Mouse (Mus musculus): ENCODE measurements around the gene Atp6ap1l. TPM values are rescaled to one million over a fixed set of nuclear protein-coding genes. Genes with fewer than 3 reads are reported as not detected.
"Not testable (repeated sequence)": the region's sequence is repeated elsewhere in the genome, so short reads cannot be mapped to it uniquely, and the experiment has no call there.

Gene Atp6ap1l
- not detected in 2 replicates for polyA plus RNA-seq (2012; rRNA removed)

- no peaks in the 10 kb centered on the region for H3K4me1 ChIP-seq (ENCODE audit: control insufficient read depth, insufficient read depth, low read length)
- WGBS: 90% methylated on average over 5 of the region's 5 CpGs
Observed at GRCm38 (mm10) chr13:90905176-90905575, at the start of gene Atp6ap1l. TSS of gene Atp6ap1l (minus strand) at chr13:90905355.

DNA sequence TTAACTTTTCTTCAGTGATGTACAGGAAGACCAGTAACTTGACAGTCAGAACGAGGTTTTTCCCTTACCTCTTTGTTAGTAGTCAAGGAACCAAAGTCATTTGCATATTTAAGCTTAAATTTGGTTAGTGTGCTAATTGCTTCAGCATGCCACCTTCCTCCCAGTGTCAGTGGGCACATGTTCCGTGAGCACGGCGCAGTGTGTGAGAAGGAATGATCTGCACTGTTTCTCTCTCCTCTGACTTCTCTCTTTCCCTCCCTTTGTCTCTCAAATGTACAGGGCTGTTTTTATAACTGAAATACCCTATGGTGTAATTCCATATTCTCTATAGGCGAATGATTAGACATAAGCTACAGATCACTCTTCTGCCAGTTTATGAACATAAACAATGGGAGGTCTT is 34.4 kb upstream of the Atp6ap1l start:
- no peak overlapping the region for H3K4me3 ChIP-seq (replicated peaks; ENCODE audit: extremely low read depth, low read depth, low read length)
- no peaks in the 10 kb centered on the region for H3K4me1 ChIP-seq (ENCODE audit: control insufficient read depth, insufficient read depth, low read length)
- TF ChIP-seq POLR2A (IDR thresholded peaks at IDR 0.05; ENCODE audit: borderline replicate concordance, extremely low read depth, low read depth, low read length) (no peak), CTCF (IDR thresholded peaks at IDR 0.05; ENCODE audit: insufficient read depth, low read length) (no peak)
- WGBS: 83% methylated on average over 5 of the region's 5 CpGs
- no peak for DNase-seq

More at GRCm38 (mm10) chr13:90905176-90905575, at the start of gene Atp6ap1l:
- TF ChIP-seq POLR2A (IDR thresholded peaks at IDR 0.05; ENCODE audit: borderline replicate concordance, extremely low read depth, low read depth, low read length) (no peak), CTCF (IDR thresholded peaks at IDR 0.05; ENCODE audit: insufficient read depth, low read length) (no peak)
- H3K4me3 ChIP-seq (replicated peaks; ENCODE audit: extremely low read depth, low read depth, low read length): no peak within 1 kb of the TSS
- DNase-seq: no peak

GRCm38 (mm10) chr13:90939192-90939591 is 34.0 kb upstream of the Atp6ap1l start:
- Histone ChIP-seq H3K4me1 (ENCODE audit: control insufficient read depth, insufficient read depth, low read length) (no peaks in the 10 kb centered on the region), H3K4me3 (replicated peaks; ENCODE audit: extremely low read depth, low read depth, low read length) (no peak overlapping the region)
- WGBS: 54% methylated on average over 6 of the region's 6 CpGs
- no peak for TF ChIP-seq CTCF (IDR thresholded peaks at IDR 0.05; ENCODE audit: insufficient read depth, low read length)
- TF ChIP-seq POLR2A (IDR thresholded peaks at IDR 0.05; ENCODE audit: borderline replicate concordance, extremely low read depth, low read depth, low read length): no peak
- no peak for DNase-seq

DNA sequence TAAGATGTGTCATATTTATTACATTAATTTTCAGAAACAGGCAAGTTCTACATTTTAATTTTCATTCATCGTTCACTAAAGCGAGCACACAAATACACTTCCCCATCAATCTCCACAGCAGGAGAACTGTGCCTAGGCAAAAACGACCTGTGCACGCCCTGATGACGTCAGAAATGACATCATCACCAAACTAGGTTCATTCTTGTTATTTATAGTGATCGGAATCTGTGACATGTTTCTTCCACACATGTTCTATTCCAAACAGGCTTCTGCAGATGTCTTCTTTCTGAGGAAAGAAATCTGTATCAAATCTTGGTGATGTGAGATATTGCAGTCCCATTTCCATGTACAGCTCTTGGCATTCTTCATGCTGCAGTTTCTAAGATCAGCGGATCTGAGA is 30.7 kb upstream of the Atp6ap1l start:
- DNase-seq: no peak
- TF ChIP-seq CTCF (IDR thresholded peaks at IDR 0.05; ENCODE audit: insufficient read depth, low read length): no peak
- TF ChIP-seq POLR2A (IDR thresholded peaks at IDR 0.05; ENCODE audit: borderline replicate concordance, extremely low read depth, low read depth, low read length): no peak
- H3K4me1 ChIP-seq (ENCODE audit: control insufficient read depth, insufficient read depth, low read length): no peaks in the 10 kb centered on the region
- H3K4me3 ChIP-seq (replicated peaks; ENCODE audit: extremely low read depth, low read depth, low read length): no peak overlapping the region
- WGBS: 72% methylated on average over 7 of the region's 7 CpGs

GRCm38 (mm10) chr13:90933256-90933655 is 28.1 kb upstream of the Atp6ap1l start:
- WGBS: 66% methylated on average over 3 of the region's 3 CpGs
- no peak for DNase-seq
- TF ChIP-seq POLR2A (IDR thresholded peaks at IDR 0.05; ENCODE audit: borderline replicate concordance, extremely low read depth, low read depth, low read length) (no peak), CTCF (IDR thresholded peaks at IDR 0.05; ENCODE audit: insufficient read depth, low read length) (no peak)
- Histone ChIP-seq H3K4me1 (ENCODE audit: control insufficient read depth, insufficient read depth, low read length) (no peaks in the 10 kb centered on the region), H3K4me3 (replicated peaks; ENCODE audit: extremely low read depth, low read depth, low read length) (no peak overlapping the region)

DNA sequence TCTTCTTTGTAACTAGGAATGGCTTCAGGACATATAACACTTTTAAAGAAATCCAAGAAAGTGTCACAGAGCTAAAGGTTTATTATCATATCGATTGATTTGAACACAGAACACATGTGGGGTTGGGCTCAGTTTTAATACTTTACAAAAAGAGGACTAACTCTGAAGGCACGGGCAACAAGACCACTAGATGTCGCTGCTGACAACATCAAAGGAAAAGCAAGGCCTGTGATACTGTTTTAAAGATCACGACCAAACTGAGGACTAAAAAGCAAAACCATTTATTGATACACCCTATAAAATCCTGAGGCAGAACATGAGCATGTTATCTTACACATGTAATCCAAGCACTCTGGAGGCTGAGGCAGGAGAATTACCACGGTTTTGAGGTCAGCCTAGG is 24.7 kb upstream of the Atp6ap1l start:
- H3K4me1 ChIP-seq (ENCODE audit: control insufficient read depth, insufficient read depth, low read length): no peaks in the 10 kb centered on the region
- peak; percentile 47 for DNase-seq
- no peak overlapping the region for H3K4me3 ChIP-seq (replicated peaks; ENCODE audit: extremely low read depth, low read depth, low read length)
- TF ChIP-seq CTCF (IDR thresholded peaks at IDR 0.05; ENCODE audit: insufficient read depth, low read length): peak; percentile 25; the same call in 1 of the 2 replicates
- no peak for TF ChIP-seq POLR2A (IDR thresholded peaks at IDR 0.05; ENCODE audit: borderline replicate concordance, extremely low read depth, low read depth, low read length)
- 19% methylated on average over 5 of the region's 5 CpGs for WGBS

- not testable (repeated sequence) for H3K4me1 ChIP-seq (ENCODE audit: control insufficient read depth, insufficient read depth, low read length); DNase-seq; H3K4me3 ChIP-seq (replicated peaks; ENCODE audit: extremely low read depth, low read depth, low read length)
- 87% methylated on average over 10 of the region's 10 CpGs for WGBS
Observed at GRCm38 (mm10) chr13:90928266-90928665, 23.1 kb upstream of the Atp6ap1l start.

GRCm38 (mm10) chr13:90926938-90927633 is 21.9 kb upstream of the Atp6ap1l start:
- Histone ChIP-seq H3K4me3 (replicated peaks; ENCODE audit: extremely low read depth, low read depth, low read length) (no peak overlapping the region), H3K4me1 (ENCODE audit: control insufficient read depth, insufficient read depth, low read length) (no peaks in the 10 kb centered on the region; the same call in 1 of the 2 replicates)
- no peak for DNase-seq
- TF ChIP-seq CTCF (IDR thresholded peaks at IDR 0.05; ENCODE audit: insufficient read depth, low read length) (no peak), POLR2A (IDR thresholded peaks at IDR 0.05; ENCODE audit: borderline replicate concordance, extremely low read depth, low read depth, low read length) (no peak)
- WGBS: 61% methylated on average over 5 of the region's 5 CpGs

DNA sequence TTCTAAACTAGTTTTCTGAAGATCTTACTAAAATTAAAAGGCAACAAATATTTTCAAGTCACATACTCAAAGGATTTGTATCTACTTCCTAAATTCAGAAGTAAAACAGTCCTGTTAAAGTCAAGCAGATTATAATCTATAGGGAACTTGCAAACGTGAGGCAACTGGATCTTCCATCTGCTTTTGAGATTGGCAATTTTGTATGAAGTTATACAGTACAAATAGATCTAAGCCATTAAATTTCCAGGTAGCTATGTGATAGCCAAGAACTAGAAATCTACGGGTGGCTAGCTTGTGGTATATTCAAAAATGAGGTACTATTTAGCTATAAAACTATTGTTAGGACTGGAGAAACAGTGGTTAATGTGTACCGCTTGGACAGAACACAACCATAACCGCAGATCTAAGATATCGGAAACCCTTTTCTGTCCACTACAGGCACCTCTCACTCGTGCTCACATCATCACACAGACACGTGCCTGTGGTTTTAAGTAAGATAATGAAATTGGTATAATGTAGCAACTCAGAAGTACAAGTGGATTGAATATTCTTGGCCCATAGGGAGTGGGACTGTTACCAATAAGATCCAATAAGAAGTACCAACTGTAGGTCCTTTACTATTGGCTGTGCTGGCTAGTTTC is 21.1 kb upstream of the Atp6ap1l start:
- WGBS: 76% methylated on average over 7 of the region's 7 CpGs
- H3K4me3 ChIP-seq (replicated peaks; ENCODE audit: extremely low read depth, low read depth, low read length): no peak overlapping the region
- TF ChIP-seq CTCF (IDR thresholded peaks at IDR 0.05; ENCODE audit: insufficient read depth, low read length) (no peak), POLR2A (IDR thresholded peaks at IDR 0.05; ENCODE audit: borderline replicate concordance, extremely low read depth, low read depth, low read length) (no peak)
- no peak for DNase-seq
- H3K4me1 ChIP-seq (ENCODE audit: control insufficient read depth, insufficient read depth, low read length): no peaks in the 10 kb centered on the region; the same call in 1 of the 2 replicates

DNA sequence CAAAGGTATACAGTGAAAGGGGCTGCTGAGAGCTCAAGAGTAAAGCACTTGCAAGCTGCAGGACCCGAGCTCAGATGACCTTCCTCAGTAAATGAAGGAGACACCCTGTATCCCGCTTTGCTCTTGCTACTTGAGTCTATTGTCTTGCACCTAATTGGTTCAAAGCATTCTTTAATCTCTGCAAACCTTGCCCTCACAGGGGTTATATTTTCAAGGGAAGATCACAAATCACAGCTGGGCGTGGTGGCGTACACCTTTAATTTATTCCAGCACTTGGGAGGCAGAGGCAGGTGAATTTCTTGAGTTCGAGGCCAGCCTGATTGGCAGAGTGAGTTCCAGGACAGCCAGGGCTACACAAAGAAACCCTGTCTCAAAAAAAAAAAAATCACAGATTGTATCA is 20.0 kb upstream of the Atp6ap1l start:
- no peak for DNase-seq
- WGBS: 87% methylated on average over 5 of the region's 5 CpGs
- H3K4me3 ChIP-seq (replicated peaks; ENCODE audit: extremely low read depth, low read depth, low read length): no peak overlapping the region
- no peak for TF ChIP-seq POLR2A (IDR thresholded peaks at IDR 0.05; ENCODE audit: borderline replicate concordance, extremely low read depth, low read depth, low read length)
- TF ChIP-seq CTCF (IDR thresholded peaks at IDR 0.05; ENCODE audit: insufficient read depth, low read length): no peak
- no peaks in the 10 kb centered on the region; the same call in 1 of the 2 replicates for H3K4me1 ChIP-seq (ENCODE audit: control insufficient read depth, insufficient read depth, low read length)
